Mouse (Mus musculus) ovary, postnatal 14 days (tissue): Measurements from ENCODE around the gene Ptcd2.

Experiments
- DNase-seq: peaks from one replicate; pipeline ENCODE4 v3.0.0; 2022; ENCODE audit warnings: low spot score

The Ptcd2 gene

GRCm38 (mm10) chr13:99344599-99345575 lies at the start of gene Ptcd2, which contains the start of gene Mrps27:
Gene Ptcd2, minus strand, starts transcription at chr13:99344705.
Gene Mrps27, plus strand, starts transcription at chr13:99344786.
- DNase-seq, result peak; percentile 95

GRCm38 (mm10) chr13:99393128-99393527 lies 48.6 kb upstream of the Ptcd2 start:
- DNase-seq, result no peak

GRCm38 (mm10) chr13:99391417-99391816 lies 46.9 kb upstream of the Ptcd2 start:
- DNase-seq, result peak; percentile 43

GRCm38 (mm10) chr13:99387901-99388811 lies 43.7 kb upstream of the Ptcd2 start:
- no peak for DNase-seq

GRCm38 (mm10) chr13:99386341-99386740 lies 41.8 kb upstream of the Ptcd2 start:
- DNase-seq, result no peak

GRCm38 (mm10) chr13:99385911-99386310 lies 41.4 kb upstream of the Ptcd2 start:
- no peak for DNase-seq

GRCm38 (mm10) chr13:99384555-99385203 lies 40.2 kb upstream of the Ptcd2 start:
- DNase-seq, result no peak

GRCm38 (mm10) chr13:99382373-99382772 lies 37.9 kb upstream of the Ptcd2 start:
- no peak for DNase-seq

- DNase-seq, result no peak
Measured at GRCm38 (mm10) chr13:99378223-99378622, 33.7 kb upstream of the Ptcd2 start.

GRCm38 (mm10) chr13:99377055-99377454 lies 32.5 kb upstream of the Ptcd2 start:
- no peak for DNase-seq

GRCm38 (mm10) chr13:99375550-99375949 lies 31.0 kb upstream of the Ptcd2 start:
- DNase-seq, result peak; percentile 77

- DNase-seq, result no peak
Measured at GRCm38 (mm10) chr13:99374191-99374590, 29.7 kb upstream of the Ptcd2 start.

GRCm38 (mm10) chr13:99373684-99374083 lies 29.2 kb upstream of the Ptcd2 start:
- no peak for DNase-seq

- no peak for DNase-seq
Measured at GRCm38 (mm10) chr13:99371285-99371684, 26.8 kb upstream of the Ptcd2 start.

GRCm38 (mm10) chr13:99369103-99369502 lies 24.6 kb upstream of the Ptcd2 start:
- no peak for DNase-seq

GRCm38 (mm10) chr13:99367554-99368174 lies 23.2 kb upstream of the Ptcd2 start:
- DNase-seq, result no peak

- DNase-seq, result no peak
Measured at GRCm38 (mm10) chr13:99366422-99367175, 22.1 kb upstream of the Ptcd2 start.

- no peak for DNase-seq
Measured at GRCm38 (mm10) chr13:99363866-99364265, 19.4 kb upstream of the Ptcd2 start.

GRCm38 (mm10) chr13:99358921-99359320 lies 14.4 kb upstream of the Ptcd2 start:
- no peak for DNase-seq

- DNase-seq, result no peak
Measured at GRCm38 (mm10) chr13:99356428-99357265, 12.1 kb upstream of the Ptcd2 start.
